Mouse (Mus musculus) lung, embryonic 14.5 days (tissue): ENCODE data around the gene Fam111a. TPM values are rescaled to one million over a fixed set of nuclear protein-coding genes. Genes with fewer than 3 reads are reported as not detected.
A peak's percentile ranks its signal among the peaks of the same experiment; 100 is the strongest.

Experiments
- ATAC-seq: fragments of 200-750 bp; cut with Nextera tagmentation; 2 replicates; pipeline ENCODE4 v1.8.0; 2017; ENCODE audit warnings: mild to moderate bottlenecking, moderate TSS enrichment, moderate library complexity; ENCODE audit not compliant: insufficient read depth
- DNase-seq: peaks from one replicate; pipeline ENCODE4 v3.0.0-alpha.2; 2015
- H3K27ac ChIP-seq: fragments of 300-500 bp; sonication (generic); 2 replicates; pipeline ENCODE4 v1.5.1; 2014; ENCODE audit warnings: low read depth, mild to moderate bottlenecking, moderate library complexity
- H3K27me3 ChIP-seq: fragments of 300-500 bp; sonication (generic); 2 replicates; pipeline ENCODE4 v1.6.1; 2014; ENCODE audit warnings: low read length, control low read depth; ENCODE audit not compliant: insufficient read depth
- H3K36me3 ChIP-seq: fragments of 300-500 bp; sonication (generic); 2 replicates; pipeline ENCODE4 v1.6.1; 2014; ENCODE audit warnings: control low read depth; ENCODE audit not compliant: insufficient read depth
- H3K4me1 ChIP-seq: fragments of 300-500 bp; sonication (generic); 2 replicates; pipeline ENCODE4 v1.6.1; 2014; ENCODE audit warnings: antibody characterized with exemption, control low read depth; ENCODE audit not compliant: insufficient read depth
- H3K4me2 ChIP-seq: fragments of 300-500 bp; sonication (generic); 2 replicates; pipeline ENCODE4 v1.6.1; 2014; ENCODE audit warnings: mild to moderate bottlenecking
- H3K4me3 ChIP-seq: fragments of 300-500 bp; sonication (generic); 2 replicates; pipeline ENCODE4 v1.5.1; 2014; ENCODE audit warnings: low read depth, low read length
- H3K9ac ChIP-seq: fragments of 300-500 bp; sonication (generic); 2 replicates; pipeline ENCODE4 v1.6.1; 2014
- H3K9me3 ChIP-seq: fragments of 300-500 bp; sonication (generic); 2 replicates; pipeline ENCODE4 v1.6.1; 2016; ENCODE audit warnings: low read depth, low read length, control low read depth
- CTCF ChIP-seq: IDR thresholded peaks from 2 replicates; pipeline ENCODE4 v1.5.1; 2016; ENCODE audit warnings: antibody characterized with exemption, low read depth
- WGBS: fragments of 180-500 bp; shearing (Covaris S2); extraction: QIAGEN DNeasy Blood & Tissue Kit; methylation state at CpG from one replicate; pipeline ENCODE4 v1.1.7; 2014; 5-methylcytosine and 5-hydroxymethylcytosine counted together
- polyA plus RNA-seq: library from polyadenylated mRNA; unstranded; fragments of >200 nt; fragmentation: Nextera tagmentation; extraction: Ambion mirVana; gene quantifications from 2 replicates; pipeline ENCODE4 v1.2.1, GENCODE M21; 2014

Gene Fam111a
- polyA plus RNA-seq, 1 experiment from 2014 or later = 37.9 TPM

DNA sequence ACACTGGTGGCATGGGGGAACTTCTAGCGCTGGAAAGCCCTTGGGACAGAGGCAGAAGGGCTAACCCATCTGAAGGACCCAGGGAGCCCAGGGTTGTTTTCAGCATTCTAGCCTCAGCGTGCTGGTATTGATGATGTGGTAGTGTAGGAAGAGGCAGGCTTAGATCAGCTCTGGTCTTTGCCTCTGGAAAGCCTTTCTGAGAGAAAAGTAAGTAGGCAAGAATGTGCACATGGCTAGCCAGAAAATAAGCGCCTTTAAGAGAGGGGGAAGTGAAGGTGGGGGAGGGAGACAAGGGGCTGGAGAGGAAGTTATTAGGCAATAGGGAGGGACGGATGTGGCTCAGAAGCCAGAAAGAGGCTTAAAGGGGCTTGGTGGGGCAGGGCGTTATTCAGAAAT, 28.5 kb downstream of the Fam111a start:
- Histone ChIP-seq H3K9me3 (no peaks in the 10 kb centered on the region), H3K4me2 (peak overlapping the region; percentile 75), H3K4me1 (no peaks in the 10 kb centered on the region), H3K9ac (peak overlapping the region; percentile 52), H3K36me3 (peaks cover 20% of the 10 kb centered on the region), H3K4me3 (peak overlapping the region; percentile 45), H3K27ac (peak overlapping the region; percentile 77; the same call in 1 of the 2 replicates), H3K27me3 (no peaks in the 10 kb centered on the region)
- no peak for TF ChIP-seq CTCF
- 16% methylated on average over 5 of the region's 5 CpGs for WGBS
- DNase-seq (peak; percentile 59), ATAC-seq (peak; percentile 13; the same call in 1 of the 2 replicates)

DNA sequence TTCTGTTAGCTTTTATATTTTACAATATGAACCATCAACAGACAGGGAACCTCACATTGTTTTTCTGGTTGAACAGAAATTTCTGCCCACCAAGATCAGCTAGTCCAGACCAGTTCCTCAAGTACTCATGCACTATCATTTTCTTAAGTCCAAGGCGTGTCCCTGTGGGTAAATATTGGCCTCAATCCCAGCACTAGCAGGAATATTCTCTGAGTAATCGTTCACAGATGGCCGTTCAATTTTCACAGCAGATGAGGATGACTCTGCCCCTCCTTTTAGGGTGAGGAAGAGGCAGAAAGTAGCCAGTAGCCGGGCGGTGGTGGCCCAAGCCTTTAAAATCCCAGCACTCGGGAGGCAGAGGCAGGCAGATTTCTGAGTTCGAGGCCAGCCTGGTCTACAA, 29.6 kb downstream of the Fam111a start:
- TF ChIP-seq CTCF = no peak
- Histone ChIP-seq H3K4me2 (peak overlapping the region; percentile 75), H3K27me3 (no peaks in the 10 kb centered on the region), H3K4me3 (0 out of 2 replicates have a peak overlapping the region, but pooled peaks have one; percentile 45), H3K9me3 (no peaks in the 10 kb centered on the region), H3K9ac (no peak overlapping the region), H3K27ac (no peak overlapping the region), H3K36me3 (peaks cover 20% of the 10 kb centered on the region), H3K4me1 (no peaks in the 10 kb centered on the region)
- ATAC-seq (no peak), DNase-seq (no peak)
- WGBS = 72% methylated on average over 7 of the region's 7 CpGs

DNA sequence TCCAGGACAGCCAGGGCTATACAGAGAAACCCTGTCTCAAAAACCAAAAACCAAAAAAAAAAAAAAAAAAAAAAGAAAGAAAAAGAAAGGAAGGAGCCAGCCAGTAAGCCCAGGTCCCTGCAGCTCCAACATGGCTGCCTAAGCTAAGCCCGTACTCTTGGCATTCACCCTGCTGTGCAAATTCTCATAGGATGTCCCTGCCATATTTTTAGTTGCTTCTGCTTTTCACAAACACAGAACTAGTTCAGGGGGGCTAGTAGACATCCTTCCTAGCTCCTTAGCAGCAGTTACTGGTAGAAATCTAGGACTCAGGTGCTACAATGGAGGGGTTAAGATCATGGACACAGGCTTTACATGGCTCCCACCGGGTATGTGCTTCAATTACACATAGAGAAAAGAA, 30.0 kb downstream of the Fam111a start:
- peak overlapping the region; percentile 23; the same call in 1 of the 2 replicates for H3K4me2 ChIP-seq
- H3K27me3 ChIP-seq = no peaks in the 10 kb centered on the region
- H3K9ac ChIP-seq = no peak overlapping the region
- WGBS = 90% methylated on average over 2 of the region's 2 CpGs
- no peak for DNase-seq
- peaks cover 20% of the 10 kb centered on the region for H3K36me3 ChIP-seq
- H3K4me3 ChIP-seq = no peak overlapping the region
- H3K4me1 ChIP-seq = no peaks in the 10 kb centered on the region
- no peak for ATAC-seq
- TF ChIP-seq CTCF = no peak
- no peak overlapping the region for H3K27ac ChIP-seq
- no peaks in the 10 kb centered on the region for H3K9me3 ChIP-seq

DNA sequence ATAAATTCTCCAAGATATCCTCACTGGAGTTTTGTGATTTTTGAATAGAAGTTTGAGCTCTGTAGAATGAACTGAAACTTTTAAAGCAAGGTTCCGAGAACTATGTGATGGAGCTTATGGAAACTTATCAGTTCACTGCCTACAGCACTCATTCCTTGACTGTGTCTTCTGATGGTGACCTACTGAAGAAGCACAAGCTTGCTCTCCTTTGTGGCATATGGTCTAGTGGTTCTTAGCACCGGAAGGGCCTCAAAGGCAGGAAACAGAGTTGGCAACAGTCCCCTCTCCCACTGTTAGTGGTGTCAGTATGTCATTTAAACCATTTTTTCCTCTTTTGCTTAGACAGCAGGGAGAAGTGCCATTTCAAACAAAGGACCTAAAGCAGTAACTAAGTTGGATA, 31.1 kb downstream of the Fam111a start:
- peak; percentile 23 for DNase-seq
- H3K27me3 ChIP-seq = no peaks in the 10 kb centered on the region
- no peaks in the 10 kb centered on the region for H3K4me1 ChIP-seq
- H3K27ac ChIP-seq = no peak overlapping the region
- H3K9ac ChIP-seq = no peak overlapping the region
- no peak for TF ChIP-seq CTCF
- H3K4me2 ChIP-seq = no peak overlapping the region
- ATAC-seq = no peak
- WGBS = 80% methylated on average over 2 of the region's 2 CpGs
- H3K36me3 ChIP-seq = peaks cover 20% of the 10 kb centered on the region
- H3K9me3 ChIP-seq = no peaks in the 10 kb centered on the region
- no peak overlapping the region for H3K4me3 ChIP-seq

DNA sequence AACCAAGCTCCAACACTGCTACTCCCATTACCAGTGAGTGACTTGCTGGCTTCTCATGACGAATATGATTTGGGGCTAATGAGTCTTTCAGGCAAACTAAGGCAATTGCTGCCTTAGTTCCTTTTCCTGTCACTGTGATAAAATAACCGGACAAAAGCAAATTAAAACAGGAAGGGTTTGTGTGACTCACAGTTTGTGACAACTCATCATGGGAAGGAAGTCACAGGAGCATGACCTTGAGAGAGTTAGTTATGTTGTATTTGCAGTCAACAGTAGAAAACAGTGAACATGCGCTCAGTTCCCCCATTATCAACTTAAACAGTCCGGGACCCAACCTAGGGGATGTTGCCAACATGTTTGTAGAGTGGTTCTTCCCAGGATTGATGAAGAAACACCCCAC, 39.8 kb downstream of the Fam111a start:
- ATAC-seq (no peak), DNase-seq (peak; percentile 30)
- Histone ChIP-seq H3K36me3 (peaks cover 15% of the 10 kb centered on the region), H3K9me3 (no peaks in the 10 kb centered on the region), H3K4me3 (no peak overlapping the region), H3K4me1 (no peaks in the 10 kb centered on the region), H3K4me2 (no peak overlapping the region), H3K27me3 (no peaks in the 10 kb centered on the region), H3K27ac (no peak overlapping the region), H3K9ac (no peak overlapping the region)
- no peak for TF ChIP-seq CTCF
- WGBS = 63% methylated on average over 4 of the region's 4 CpGs

DNA sequence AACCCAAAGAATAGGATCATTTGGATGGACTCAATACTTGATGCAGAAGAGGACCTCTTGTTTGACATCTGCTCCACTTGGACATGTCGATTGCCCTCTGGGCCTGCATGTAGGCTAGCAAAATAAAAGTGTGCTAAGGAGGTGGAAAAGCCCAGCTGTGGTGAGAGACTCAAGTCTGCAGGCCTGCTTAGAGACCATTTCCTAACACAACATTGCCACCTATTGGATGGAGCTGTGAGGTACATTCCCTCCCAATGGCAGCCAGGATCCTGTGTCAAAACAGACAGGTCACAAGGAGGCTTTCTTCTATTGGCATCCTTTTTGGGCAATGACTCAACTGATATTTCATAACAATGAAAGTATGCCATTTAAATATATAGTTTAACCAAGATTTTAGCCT, 46.4 kb downstream of the Fam111a start:
- no peaks in the 10 kb centered on the region for H3K4me1 ChIP-seq
- TF ChIP-seq CTCF = peak; percentile 87
- H3K9ac ChIP-seq = no peak overlapping the region
- ATAC-seq (peak; percentile 33; the same call in 1 of the 2 replicates), DNase-seq (peak; percentile 87)
- H3K9me3 ChIP-seq = no peaks in the 10 kb centered on the region
- no peaks in the 10 kb centered on the region for H3K27me3 ChIP-seq
- 3% methylated on average over 1 of the region's 1 CpGs for WGBS
- H3K36me3 ChIP-seq = peaks cover 10% of the 10 kb centered on the region
- no peak overlapping the region for H3K27ac ChIP-seq
- no peak overlapping the region for H3K4me2 ChIP-seq
- H3K4me3 ChIP-seq = no peak overlapping the region

DNA sequence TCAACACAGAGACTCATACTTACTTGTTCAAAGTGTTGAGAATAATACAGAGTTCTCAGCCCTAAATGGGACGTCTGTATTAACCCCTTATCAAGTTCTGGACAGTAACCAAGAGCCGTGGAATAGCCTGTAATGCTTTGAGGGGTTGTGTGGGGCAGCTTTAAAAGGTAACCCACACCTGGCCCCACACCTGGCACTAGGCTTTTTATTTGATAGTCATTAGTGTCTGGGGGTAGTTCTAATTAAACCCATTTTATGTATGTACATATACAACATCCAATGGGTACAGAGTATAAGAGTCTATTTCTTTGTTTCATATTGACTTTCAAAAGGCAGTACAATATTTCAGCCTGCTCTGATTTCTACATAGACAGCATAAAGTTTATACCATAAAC, 49.6 kb downstream of the Fam111a start:
- H3K36me3 ChIP-seq = no peaks in the 10 kb centered on the region
- no peak for ATAC-seq
- no peak overlapping the region for H3K27ac ChIP-seq
- no peak for TF ChIP-seq CTCF
- DNase-seq = no peak
- H3K4me2 ChIP-seq = peak overlapping the region; percentile 99
- no peaks in the 10 kb centered on the region for H3K4me1 ChIP-seq
- peak overlapping the region; percentile 57 for H3K4me3 ChIP-seq
- no peak overlapping the region for H3K9ac ChIP-seq
- 48% methylated on average over 2 of the region's 2 CpGs for WGBS
- H3K27me3 ChIP-seq = no peaks in the 10 kb centered on the region
- no peaks in the 10 kb centered on the region for H3K9me3 ChIP-seq
